Mouse (Mus musculus) Patski (cell line): Measurements from ENCODE around the gene Mtmr4. TPM values are rescaled to one million over a fixed set of nuclear protein-coding genes. Genes with fewer than 3 reads are reported as not detected.

Experiments used
- ATAC-seq: fragments of 100-300 bp; one replicate; pipeline ENCODE4 v1.8.0; 2021
- CTCF ChIA-PET: fragments of 350-600 bp; sonication (Branson Sonifier 250); formaldehyde crosslinking; loops from one replicate; lab custom pipeline; 2022; ENCODE audit warnings: inconsistent platforms; lab: Charles Lee
- POLR2A ChIA-PET: fragments of 350-600 bp; sonication (Branson Sonifier 250); formaldehyde crosslinking; loops from one replicate; lab custom pipeline; 2022; ENCODE audit warnings: antibody characterized with exemption, inconsistent platforms; lab: Charles Lee
- DNase-seq: peaks from one replicate; pipeline ENCODE4 v3.0.0-alpha.2; 2011; ENCODE audit warnings: low read depth, low spot score
- H3K27me3 ChIP-seq: fragments of 371-371 bp; one replicate; pipeline ENCODE4 v1.5.1; 2021
- CTCF ChIP-seq: fragments of 100-300 bp; IDR thresholded peaks from one replicate; pipeline ENCODE4 v1.5.1; 2021
- in situ Hi-C: fragments of 300-500 bp; cut with MboI; formaldehyde crosslinking; loops from 3 replicates; pipeline ENCODE4 v1.11.1; 2018; ENCODE audit warnings: low pct_unique_long_range_greater_than_20kb, mixed read lengths
- polyA plus RNA-seq: library from polyadenylated mRNA; unstranded; gene quantifications from one replicate; pipeline ENCODE4 v1.2.3, GENCODE M21; 2021

Mtmr4 gene
- polyA plus RNA-seq, 1 experiment from 2014 or later: 53.2 TPM

DNA sequence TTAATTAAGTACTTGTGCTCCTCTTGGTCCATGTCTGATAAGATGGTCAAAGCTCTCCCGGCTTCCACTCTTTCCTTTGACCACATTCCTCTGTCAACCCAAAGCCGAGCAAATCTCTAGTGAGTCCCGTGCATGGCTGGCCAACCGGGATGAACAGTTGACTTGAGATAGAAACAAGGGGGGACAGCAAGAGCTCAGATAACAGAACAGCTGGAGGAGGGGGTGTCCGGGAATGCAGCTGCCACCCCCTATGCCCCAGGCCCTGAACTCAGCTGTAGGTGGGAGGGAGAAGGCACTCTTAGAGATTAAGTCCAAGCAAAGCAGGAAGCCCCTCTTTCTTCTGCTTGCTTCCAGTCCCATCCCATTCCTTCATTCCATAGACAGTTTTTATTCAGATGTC lies 21.2 kb upstream of the Mtmr4 start:
- in situ Hi-C loops: no loop called here
- DNase-seq (no peak), ATAC-seq (peak; percentile 7)
- no peak for TF ChIP-seq CTCF
- ChIA-PET POLR2A (interaction anchor here (1.4 kb wide), 2 partner anchors 8 to 9 kb away, joined by 4 to 6 read pairs; no protein-coding TSS in a partner anchor), CTCF (interaction anchor here (1.0 to 2.5 kb wide), 3 partner anchors 9 to 19 kb away, joined by 4 to 10 read pairs (median 7); no protein-coding TSS in a partner anchor)
- no peaks in the 10 kb centered on the region for H3K27me3 ChIP-seq

DNA sequence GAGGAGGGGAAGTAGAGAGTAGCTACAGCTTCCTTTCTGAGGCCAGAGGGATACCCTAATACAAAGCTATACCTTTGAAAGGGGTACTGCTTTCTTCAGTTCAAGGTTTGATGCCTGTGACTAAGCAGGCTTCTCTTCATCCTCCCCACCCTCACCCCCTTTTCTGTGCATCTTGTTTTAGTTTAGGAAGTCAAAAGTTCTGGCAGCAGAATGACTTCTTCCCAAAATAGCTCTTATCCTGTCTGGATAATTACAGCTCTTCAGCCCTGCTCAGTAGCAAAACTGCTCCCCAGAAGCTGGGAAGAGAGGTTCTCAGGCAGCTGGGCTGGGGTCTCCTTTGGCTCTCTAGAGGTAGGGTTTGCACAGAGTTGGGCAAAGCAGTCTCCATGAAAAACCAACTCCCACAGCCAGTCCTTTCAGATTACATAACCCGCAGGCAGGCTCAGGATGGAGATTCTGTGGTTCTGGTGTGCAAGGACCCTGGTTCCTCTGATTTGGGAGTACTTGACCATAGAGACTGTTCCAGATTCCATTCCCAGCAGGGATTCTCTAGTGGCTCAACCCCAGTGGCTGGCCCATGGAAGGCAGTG lies 20.5 kb upstream of the Mtmr4 start:
- ChIA-PET CTCF (interaction anchor here (1.0 to 2.5 kb wide), 3 partner anchors 10 to 18 kb away, joined by 4 to 10 read pairs (median 7); no protein-coding TSS in a partner anchor), POLR2A (interaction anchor here (1.4 kb wide), 2 partner anchors 7 to 10 kb away, joined by 4 to 6 read pairs; no protein-coding TSS in a partner anchor)
- ATAC-seq (no peak), DNase-seq (no peak)
- in situ Hi-C loops: no loop called here
- H3K27me3 ChIP-seq: no peaks in the 10 kb centered on the region
- no peak for TF ChIP-seq CTCF

DNA sequence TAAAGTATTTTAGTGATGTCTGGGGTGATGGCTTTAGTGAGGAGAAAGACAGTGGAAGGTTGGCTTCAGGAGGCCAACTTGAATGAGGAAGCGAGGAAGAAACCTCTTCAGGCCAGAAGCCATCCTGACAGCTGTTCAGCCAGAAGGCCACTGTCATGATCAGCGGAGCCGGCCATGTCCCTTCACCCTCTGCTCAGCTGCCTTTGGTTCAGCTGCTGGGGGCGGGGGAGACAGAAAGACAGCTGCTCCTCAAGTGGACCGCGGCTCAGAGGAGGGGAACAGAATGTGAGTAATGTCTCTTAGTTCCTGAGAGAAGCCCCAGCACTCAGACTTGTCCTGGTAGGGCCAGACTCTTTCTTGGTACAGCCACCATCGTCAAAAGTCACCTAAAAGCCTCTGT lies 18.2 kb upstream of the Mtmr4 start:
- ATAC-seq: no peak
- no peak for DNase-seq
- H3K27me3 ChIP-seq: no peaks in the 10 kb centered on the region
- TF ChIP-seq CTCF: no peak
- in situ Hi-C loops: no loop called here
- ChIA-PET POLR2A (no interaction called here), CTCF (interaction anchor here (0.9 to 2.3 kb wide), 2 partner anchors 12 to 20 kb away, joined by 3 to 9 read pairs; no protein-coding TSS in a partner anchor)

DNA sequence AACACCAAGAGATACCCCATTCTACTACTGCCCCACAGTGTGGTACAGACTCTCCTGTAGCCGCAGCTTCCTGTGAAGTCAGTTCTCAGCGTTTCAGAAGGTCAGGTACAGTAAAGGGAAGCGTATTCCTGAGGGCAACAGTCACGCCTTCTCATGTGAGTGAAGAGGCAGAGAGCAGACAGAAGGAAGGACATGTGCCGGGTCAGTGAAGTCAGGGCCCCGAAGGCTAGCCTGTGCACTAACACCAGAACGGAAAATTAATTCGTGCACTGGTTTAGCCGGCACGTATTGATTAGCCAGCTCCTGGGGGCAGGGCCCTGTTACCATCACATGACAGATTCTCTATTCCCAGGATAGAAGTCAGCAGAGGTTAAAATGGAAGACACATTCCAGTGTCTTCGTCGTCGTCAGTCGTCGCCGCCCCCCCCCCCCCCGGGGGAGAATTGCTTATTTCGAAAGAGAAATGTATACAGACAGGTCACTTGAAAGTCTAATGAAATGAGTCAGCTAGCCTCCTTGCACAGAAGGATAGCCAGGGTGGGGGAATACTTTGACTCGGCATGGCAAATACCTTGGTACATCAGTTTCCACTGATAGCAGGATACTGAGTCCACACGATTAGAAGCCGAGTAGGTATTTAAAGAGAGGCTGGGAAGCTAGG lies 17.3 kb upstream of the Mtmr4 start:
- no peak for DNase-seq
- no peaks in the 10 kb centered on the region for H3K27me3 ChIP-seq
- ChIA-PET CTCF (interaction anchor here (1.2 to 2.3 kb wide), 2 partner anchors 9 to 13 kb away, joined by 4 to 9 read pairs; partner anchors contain the start of gene Gm11492), POLR2A (no interaction called here)
- in situ Hi-C loops: no loop called here
- no peak for TF ChIP-seq CTCF
- ATAC-seq: no peak

DNA sequence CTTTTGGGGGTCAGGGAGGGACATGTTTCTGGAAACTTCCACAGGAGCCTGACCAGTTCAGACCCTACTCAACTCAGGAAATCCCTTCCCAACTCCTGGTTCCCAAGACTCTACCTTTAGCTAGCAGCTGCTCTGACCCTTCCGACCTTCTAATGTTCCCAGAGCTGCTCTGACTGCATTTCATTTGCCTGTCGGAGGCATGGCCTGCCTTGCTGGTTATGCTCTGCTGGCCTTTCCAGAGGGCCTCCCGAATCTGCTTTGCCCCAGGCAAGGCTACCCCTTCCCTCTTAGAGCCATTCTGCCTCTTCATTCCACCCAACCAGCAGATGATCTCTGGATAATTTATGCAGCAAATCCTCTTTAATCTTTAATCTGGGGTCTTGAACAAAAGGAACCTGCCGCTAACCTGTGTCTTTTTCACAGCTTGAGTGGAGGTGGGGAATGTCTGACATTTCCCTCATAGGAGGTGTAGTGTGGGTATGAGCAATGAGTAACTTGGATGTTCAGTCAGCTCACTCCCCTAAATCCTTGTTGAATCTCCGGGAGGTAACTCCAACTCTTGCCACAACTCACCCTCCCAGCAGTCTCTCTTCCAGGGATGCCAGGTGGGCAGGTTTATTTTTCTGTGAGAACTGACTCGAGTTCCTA lies 14.2 kb upstream of the Mtmr4 start:
- in situ Hi-C loops: no loop called here
- CTCF ChIA-PET: interaction anchor here (1.1 to 1.8 kb wide), 6 partner anchors 11 to 148 kb away, joined by 3 to 7 read pairs (median 4); partner anchors contain the start of gene Gm11492
- POLR2A ChIA-PET: interaction anchor here (0.6 to 5.7 kb wide), 8 partner anchors 7 to 310 kb away, joined by 3 to 42 read pairs (median 4); partner anchors contain the start of gene Mtmr4
- ATAC-seq: peak; percentile 78
- no peak for TF ChIP-seq CTCF
- peak; percentile 84 for DNase-seq
- H3K27me3 ChIP-seq: no peaks in the 10 kb centered on the region

DNA sequence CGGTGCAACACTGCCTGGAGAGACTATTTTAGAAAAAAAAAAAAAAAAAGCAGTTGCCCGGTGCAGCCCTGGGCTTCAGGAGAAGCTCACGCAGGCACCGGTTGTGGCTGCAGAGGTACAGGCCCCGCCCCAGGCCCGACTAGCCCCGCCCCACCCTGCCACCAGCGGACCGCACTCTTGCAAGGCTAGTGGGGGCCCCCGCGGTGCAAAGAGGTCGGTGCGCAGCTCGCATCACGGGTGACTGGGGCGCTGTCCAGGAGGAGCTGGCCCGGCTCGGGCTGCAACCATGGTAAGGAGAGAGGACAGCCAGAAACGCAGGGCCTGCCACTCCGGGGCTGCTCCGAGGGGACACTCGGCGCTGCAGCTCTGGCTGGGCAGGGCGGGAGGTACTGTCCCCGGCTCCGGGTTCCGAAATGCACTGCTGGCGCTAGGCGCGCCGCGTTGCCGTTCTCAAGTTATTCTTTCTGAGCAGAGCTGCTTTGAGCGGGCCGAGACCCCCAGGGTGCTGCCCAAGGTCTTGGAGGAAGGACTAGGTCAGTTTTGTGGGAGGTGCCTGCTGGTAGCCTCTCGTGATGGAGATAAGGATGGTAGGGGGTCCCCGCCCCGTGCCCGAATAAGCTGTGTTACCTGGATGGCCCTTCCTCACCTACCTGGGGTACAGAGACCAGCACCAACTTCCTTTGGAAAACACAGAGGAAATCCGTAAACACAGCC lies 13.6 kb upstream of the Mtmr4 start:
- CTCF ChIA-PET: interaction anchor here (0.9 to 1.8 kb wide), 6 partner anchors 9 to 149 kb away, joined by 3 to 7 read pairs (median 4); no protein-coding TSS in a partner anchor

DNA sequence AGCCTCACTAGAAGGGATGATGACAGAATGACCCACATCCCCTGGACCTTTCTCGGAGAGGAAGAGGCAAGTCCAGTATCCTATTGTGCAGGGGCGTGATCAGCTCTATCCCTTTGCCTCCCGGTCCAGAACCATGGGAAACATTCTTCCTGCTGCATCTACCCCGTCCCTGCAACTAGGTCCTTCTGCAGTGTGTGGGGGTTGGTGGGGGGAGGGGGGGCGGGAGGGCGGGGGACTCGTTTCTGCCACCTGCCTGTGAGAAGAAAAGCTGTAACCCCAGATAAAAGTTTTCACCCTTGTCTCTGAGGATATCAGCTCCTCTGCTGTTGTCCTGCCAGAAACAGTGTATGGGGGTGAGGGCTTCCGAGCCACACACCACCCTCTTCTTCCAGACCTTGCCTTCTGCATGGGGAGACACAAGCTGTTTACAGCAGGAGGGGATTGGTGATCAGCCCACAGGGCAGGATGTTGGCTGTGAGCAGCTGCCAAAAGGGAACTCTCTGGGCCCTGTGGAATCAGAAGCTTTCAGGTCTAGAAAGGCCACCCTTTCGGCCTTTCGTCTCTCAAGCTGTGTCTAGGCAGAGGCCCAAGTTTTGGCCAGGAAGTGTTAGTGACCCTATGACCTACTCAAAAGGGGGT lies 12.9 kb upstream of the Mtmr4 start:
- DNase-seq (no peak), ATAC-seq (no peak)
- ChIA-PET CTCF (interaction anchor here (0.9 to 1.8 kb wide), 6 partner anchors 9 to 150 kb away, joined by 3 to 7 read pairs (median 3); no protein-coding TSS in a partner anchor), POLR2A (interaction anchor here (1.1 to 5.7 kb wide), 7 partner anchors 9 to 59 kb away, joined by 3 to 42 read pairs (median 6); partner anchors contain the start of gene Mtmr4)
- no peak for TF ChIP-seq CTCF
- no peaks in the 10 kb centered on the region for H3K27me3 ChIP-seq
- in situ Hi-C loops: no loop called here

More for the DNA sequence above, 13.6 kb upstream of the Mtmr4 start:
- no peak for TF ChIP-seq CTCF
- ATAC-seq (peak; percentile 65), DNase-seq (no peak)
- in situ Hi-C loops: no loop called here
- POLR2A ChIA-PET: interaction anchor here (0.6 to 5.7 kb wide), 8 partner anchors 8 to 311 kb away, joined by 3 to 42 read pairs (median 5); partner anchors contain the start of gene Mtmr4
- H3K27me3 ChIP-seq: no peaks in the 10 kb centered on the region

DNA sequence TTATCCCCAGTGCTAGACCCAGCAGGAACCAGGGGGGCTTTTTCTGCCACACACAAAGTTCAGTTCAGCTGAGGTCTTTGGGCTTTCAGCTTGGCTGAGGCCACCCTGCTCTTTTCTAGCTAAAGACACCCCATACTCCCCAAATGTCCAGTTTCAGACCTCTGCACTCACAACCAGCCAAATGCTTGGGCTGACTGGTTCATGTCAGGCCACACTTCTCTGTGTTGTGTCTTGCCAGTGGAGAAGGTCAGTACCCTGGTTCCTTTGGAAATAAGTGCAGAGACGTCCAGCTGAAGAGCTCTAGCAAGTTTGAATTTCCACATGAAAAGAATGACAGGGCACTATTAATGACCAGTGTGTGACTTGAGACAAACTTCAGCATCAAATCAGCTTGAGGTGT lies 12.2 kb upstream of the Mtmr4 start:
- in situ Hi-C loops: no loop called here
- no peaks in the 10 kb centered on the region for H3K27me3 ChIP-seq
- ATAC-seq: no peak
- ChIA-PET CTCF (interaction anchor here (1.3 kb wide), 1 partner anchor 18 kb away, joined by 3 read pairs; no protein-coding TSS in a partner anchor), POLR2A (interaction anchor here (1.0 to 5.7 kb wide), 7 partner anchors 9 to 60 kb away, joined by 3 to 42 read pairs (median 6); partner anchors contain the start of gene Mtmr4)
- no peak for DNase-seq
- TF ChIP-seq CTCF: no peak

DNA sequence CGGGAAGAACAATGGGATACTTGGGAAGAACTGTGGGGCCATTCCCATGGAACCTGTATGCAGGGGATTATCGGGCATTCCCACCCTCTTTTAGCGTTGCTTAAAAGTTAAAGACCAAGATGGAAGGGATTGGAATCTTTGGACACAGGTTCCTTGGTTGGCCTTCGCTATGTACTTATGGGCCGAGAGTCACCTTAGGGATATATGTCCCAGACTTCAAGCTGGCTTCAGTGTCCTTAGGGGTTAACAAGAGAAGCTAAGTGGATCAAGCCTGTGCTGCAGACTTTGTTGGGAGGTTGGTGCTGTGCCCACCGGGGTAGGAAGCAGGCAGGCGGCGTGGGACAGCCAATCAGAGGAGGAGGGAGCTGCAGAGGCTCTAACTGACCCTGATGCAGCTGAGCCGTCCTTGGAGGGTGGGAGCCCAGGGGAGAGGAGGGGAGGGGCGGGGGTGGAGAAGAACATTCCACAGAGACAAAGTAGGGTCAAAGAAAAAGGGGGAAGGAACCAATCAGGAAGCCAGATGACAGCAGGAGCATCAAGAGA lies 11.3 kb upstream of the Mtmr4 start:
- in situ Hi-C loops: no loop called here
- CTCF ChIA-PET: interaction anchor here (1.0 kb wide), 2 partner anchors 10 to 14 kb away, joined by 3 to 4 read pairs; no protein-coding TSS in a partner anchor
- DNase-seq: no peak
- POLR2A ChIA-PET: interaction anchor here (0.6 to 5.7 kb wide), 6 partner anchors 10 to 176 kb away, joined by 3 to 42 read pairs (median 3); partner anchors contain the start of gene Mtmr4
- no peaks in the 10 kb centered on the region for H3K27me3 ChIP-seq
- no peak for TF ChIP-seq CTCF
- ATAC-seq: no peak
